Mouse (Mus musculus): Measurements from ENCODE around the gene Selplg. TPM values are rescaled to one million over a fixed set of nuclear protein-coding genes. Genes with fewer than 3 reads are reported as not detected.
"Not testable (repeated sequence)": the region's sequence is repeated elsewhere in the genome, so short reads cannot be mapped to it uniquely, and the experiment has no call there.

Gene Selplg
- total RNA-seq, 2 experiments from 2014 or later: 30.2 to 32.9 TPM

GRCm38 (mm10) chr5:113830796-113831195 is 1.6 kb downstream of the Selplg start:
- intact Hi-C loops (cut with DNase I): no loop called here

GRCm38 (mm10) chr5:113830292-113830643 is 2.2 kb downstream of the Selplg start:
- intact Hi-C loops (cut with DNase I): no loop called here
- peak in 1 of 2 experiments; percentile 38 for DNase-seq (ENCODE audit: low spot score in 2 of 2)

More at GRCm38 (mm10) chr5:113830796-113831195, 1.6 kb downstream of the Selplg start:
- no peak for DNase-seq (ENCODE audit: low spot score in 2 of 2)

- intact Hi-C loops (cut with DNase I): no loop called here
- no peak for DNase-seq (ENCODE audit: low spot score in 2 of 2)
Measured at GRCm38 (mm10) chr5:113829566-113830291, 2.7 kb downstream of the Selplg start.

- intact Hi-C loops (cut with DNase I): no loop called here
- no peak for DNase-seq (ENCODE audit: low spot score in 2 of 2)
Measured at GRCm38 (mm10) chr5:113828481-113828880, 4.0 kb downstream of the Selplg start.

GRCm38 (mm10) chr5:113827991-113828411 is 4.4 kb downstream of the Selplg start:
- intact Hi-C loops (cut with DNase I): no loop called here
- DNase-seq (ENCODE audit: low spot score in 2 of 2): no peak

GRCm38 (mm10) chr5:113826619-113827018 is 5.8 kb downstream of the Selplg start:
- intact Hi-C loops (cut with DNase I): no loop called here
- no peak for DNase-seq (ENCODE audit: low spot score in 2 of 2)

- intact Hi-C loops (cut with DNase I): no loop called here
- DNase-seq (ENCODE audit: low spot score in 2 of 2): no peak
Measured at GRCm38 (mm10) chr5:113825558-113825957, 6.9 kb downstream of the Selplg start.

- intact Hi-C loops (cut with DNase I): no loop called here
- DNase-seq (ENCODE audit: low spot score in 2 of 2): no peak
Measured at GRCm38 (mm10) chr5:113824228-113824627, 8.2 kb downstream of the Selplg start.

- no peak for DNase-seq (ENCODE audit: low spot score in 2 of 2)
- intact Hi-C loops (cut with DNase I): loop anchor here (10.0 kb wide), 1 partner anchor 454 kb away; no protein-coding TSS in a partner anchor
Measured at GRCm38 (mm10) chr5:113818572-113818971, 13.9 kb downstream of the Selplg start.

GRCm38 (mm10) chr5:113815638-113816152 is 16.7 kb downstream of the Selplg start:
- peak; percentile 42 to 45 for DNase-seq (ENCODE audit: low spot score in 2 of 2)
- intact Hi-C loops (cut with DNase I): loop anchor here (1.0 to 10.0 kb wide), 2 partner anchors 42 to 451 kb away; no protein-coding TSS in a partner anchor

GRCm38 (mm10) chr5:113815041-113815389 is 17.4 kb downstream of the Selplg start:
- no peak for DNase-seq (ENCODE audit: low spot score in 2 of 2)
- intact Hi-C loops (cut with DNase I): loop anchor here (1.0 to 10.0 kb wide), 2 partner anchors 42 to 450 kb away; no protein-coding TSS in a partner anchor

- intact Hi-C loops (cut with DNase I): loop anchor here (1.0 to 10.0 kb wide), 2 partner anchors 41 to 450 kb away; no protein-coding TSS in a partner anchor
Measured at GRCm38 (mm10) chr5:113814111-113815040, 18.1 kb downstream of the Selplg start.

GRCm38 (mm10) chr5:113813608-113814007 is 18.8 kb downstream of the Selplg start:
- intact Hi-C loops (cut with DNase I): loop anchor here (10.0 kb wide), 1 partner anchor 449 kb away; no protein-coding TSS in a partner anchor
- DNase-seq (ENCODE audit: low spot score in 2 of 2): no peak

More at GRCm38 (mm10) chr5:113814111-113815040, 18.1 kb downstream of the Selplg start:
- DNase-seq (ENCODE audit: low spot score in 2 of 2): no peak

- intact Hi-C loops (cut with DNase I): loop anchor here (10.0 kb wide), 1 partner anchor 448 kb away; no protein-coding TSS in a partner anchor
- DNase-seq (ENCODE audit: low spot score in 2 of 2): no peak
Measured at GRCm38 (mm10) chr5:113812638-113813037, 19.8 kb downstream of the Selplg start.

GRCm38 (mm10) chr5:113811824-113812420 is 20.5 kb downstream of the Selplg start:
- DNase-seq (ENCODE audit: low spot score in 2 of 2): not testable (repeated sequence)
- intact Hi-C loops (cut with DNase I): loop anchor here (10.0 kb wide), 1 partner anchor 447 kb away; no protein-coding TSS in a partner anchor

GRCm38 (mm10) chr5:113810111-113810510 is 22.3 kb downstream of the Selplg start:
- intact Hi-C loops (cut with DNase I): loop anchor here (10.0 kb wide), 1 partner anchor 445 kb away; no protein-coding TSS in a partner anchor
- DNase-seq (ENCODE audit: low spot score in 2 of 2): no peak

- no peak for DNase-seq (ENCODE audit: low spot score in 2 of 2)
- intact Hi-C loops (cut with DNase I): no loop called here
Measured at GRCm38 (mm10) chr5:113808177-113808576, 24.3 kb downstream of the Selplg start.

- intact Hi-C loops (cut with DNase I): no loop called here
- no peak for DNase-seq (ENCODE audit: low spot score in 2 of 2)
Measured at GRCm38 (mm10) chr5:113807712-113808111, 24.7 kb downstream of the Selplg start.

GRCm38 (mm10) chr5:113806414-113806813 is 26.0 kb downstream of the Selplg start:
- intact Hi-C loops (cut with DNase I): no loop called here
- DNase-seq (ENCODE audit: low spot score in 2 of 2): no peak
